Mouse (Mus musculus): Measurements from ENCODE around the gene Pde1a. TPM values are rescaled to one million over a fixed set of nuclear protein-coding genes. Genes with fewer than 3 reads are reported as not detected.

The Pde1a gene
- polyA plus RNA-seq, 1 experiment from 2014 or later, result 5.9 TPM

GRCm38 (mm10) chr2:79978992-79979391 lies 150.3 kb downstream of the Pde1a start:
- Histone ChIP-seq H3K27ac (no peak overlapping the region), H3K9ac (no peak overlapping the region), H3K4me3 (no peak overlapping the region), H3K4me1 (no peaks in the 10 kb centered on the region), H3K27me3 (no peaks in the 10 kb centered on the region), H3K36me3 (ENCODE audit: poor library complexity, severe bottlenecking) (no peaks in the 10 kb centered on the region), H3K9me3 (replicated peaks) (no peaks in the 10 kb centered on the region), H3K4me2 (no peak overlapping the region)
- WGBS, result 96% methylated on average over 1 of the region's 1 CpGs
- ATAC-seq, result no peak

- H3K9ac ChIP-seq, result no peak overlapping the region
- no peak overlapping the region for H3K27ac ChIP-seq
- no peak for ATAC-seq
- no peaks in the 10 kb centered on the region for H3K27me3 ChIP-seq
- no peaks in the 10 kb centered on the region for H3K4me1 ChIP-seq
- H3K36me3 ChIP-seq (ENCODE audit: poor library complexity, severe bottlenecking), result no peaks in the 10 kb centered on the region
- 75% methylated on average over 5 of the region's 5 CpGs for WGBS
- H3K9me3 ChIP-seq (replicated peaks), result no peaks in the 10 kb centered on the region
- H3K4me3 ChIP-seq, result no peak overlapping the region
- H3K4me2 ChIP-seq, result no peak overlapping the region
These were observed 152.0 kb downstream of the Pde1a start for GRCm38 (mm10) chr2:79977259-79977658.

GRCm38 (mm10) chr2:79975947-79976346 lies 153.3 kb downstream of the Pde1a start:
- no peak overlapping the region for H3K27ac ChIP-seq
- no peaks in the 10 kb centered on the region for H3K36me3 ChIP-seq (ENCODE audit: poor library complexity, severe bottlenecking)
- H3K9ac ChIP-seq, result no peak overlapping the region
- H3K4me1 ChIP-seq, result no peaks in the 10 kb centered on the region
- no peaks in the 10 kb centered on the region for H3K9me3 ChIP-seq (replicated peaks)
- H3K27me3 ChIP-seq, result no peaks in the 10 kb centered on the region
- H3K4me3 ChIP-seq, result no peak overlapping the region
- H3K4me2 ChIP-seq, result no peak overlapping the region
- ATAC-seq, result no peak

GRCm38 (mm10) chr2:79972271-79972670 lies 157.0 kb downstream of the Pde1a start:
- H3K4me3 ChIP-seq, result no peak overlapping the region
- no peaks in the 10 kb centered on the region for H3K36me3 ChIP-seq (ENCODE audit: poor library complexity, severe bottlenecking)
- no peak overlapping the region for H3K27ac ChIP-seq
- no peak for ATAC-seq
- H3K9ac ChIP-seq, result no peak overlapping the region
- H3K27me3 ChIP-seq, result no peaks in the 10 kb centered on the region
- H3K9me3 ChIP-seq (replicated peaks), result no peaks in the 10 kb centered on the region
- no peak overlapping the region for H3K4me2 ChIP-seq
- H3K4me1 ChIP-seq, result no peaks in the 10 kb centered on the region

GRCm38 (mm10) chr2:79969594-79969993 lies 159.7 kb downstream of the Pde1a start:
- Histone ChIP-seq H3K9ac (no peak overlapping the region), H3K4me2 (no peak overlapping the region), H3K4me3 (no peak overlapping the region), H3K27ac (no peak overlapping the region), H3K27me3 (no peaks in the 10 kb centered on the region), H3K9me3 (replicated peaks) (no peaks in the 10 kb centered on the region), H3K36me3 (ENCODE audit: poor library complexity, severe bottlenecking) (no peaks in the 10 kb centered on the region), H3K4me1 (no peaks in the 10 kb centered on the region)
- WGBS, result 74% methylated on average over 5 of the region's 5 CpGs
- ATAC-seq, result no peak

- H3K9me3 ChIP-seq (replicated peaks), result no peaks in the 10 kb centered on the region
- ATAC-seq, result no peak
- 81% methylated on average over 9 of the region's 9 CpGs for WGBS
- H3K4me2 ChIP-seq, result no peak overlapping the region
- H3K4me3 ChIP-seq, result no peak overlapping the region
- no peak overlapping the region for H3K27ac ChIP-seq
- no peaks in the 10 kb centered on the region for H3K36me3 ChIP-seq (ENCODE audit: poor library complexity, severe bottlenecking)
- no peaks in the 10 kb centered on the region for H3K4me1 ChIP-seq
- no peaks in the 10 kb centered on the region for H3K27me3 ChIP-seq
- H3K9ac ChIP-seq, result no peak overlapping the region
These were observed 162.4 kb downstream of the Pde1a start for GRCm38 (mm10) chr2:79966681-79967506.

GRCm38 (mm10) chr2:79966086-79966485 lies 163.2 kb downstream of the Pde1a start:
- Histone ChIP-seq H3K4me1 (no peaks in the 10 kb centered on the region), H3K36me3 (ENCODE audit: poor library complexity, severe bottlenecking) (no peaks in the 10 kb centered on the region), H3K9ac (no peak overlapping the region), H3K4me2 (no peak overlapping the region), H3K4me3 (no peak overlapping the region), H3K27me3 (no peaks in the 10 kb centered on the region), H3K27ac (no peak overlapping the region), H3K9me3 (replicated peaks) (no peaks in the 10 kb centered on the region)
- whole genome bisulfite sequencing, result 97% methylated on average over 1 of the region's 1 CpGs
- ATAC-seq, result no peak

GRCm38 (mm10) chr2:79964964-79965363 lies 164.3 kb downstream of the Pde1a start:
- 84% methylated on average over 4 of the region's 4 CpGs for WGBS
- Histone ChIP-seq H3K36me3 (ENCODE audit: poor library complexity, severe bottlenecking) (no peaks in the 10 kb centered on the region), H3K9ac (no peak overlapping the region), H3K27me3 (no peaks in the 10 kb centered on the region), H3K4me3 (no peak overlapping the region), H3K27ac (no peak overlapping the region), H3K9me3 (replicated peaks) (no peaks in the 10 kb centered on the region), H3K4me2 (no peak overlapping the region), H3K4me1 (no peaks in the 10 kb centered on the region)
- no peak for ATAC-seq

GRCm38 (mm10) chr2:79961421-79961820 lies 167.8 kb downstream of the Pde1a start:
- Histone ChIP-seq H3K4me1 (no peaks in the 10 kb centered on the region), H3K27me3 (no peaks in the 10 kb centered on the region), H3K36me3 (ENCODE audit: poor library complexity, severe bottlenecking) (no peaks in the 10 kb centered on the region), H3K4me2 (no peak overlapping the region), H3K4me3 (no peak overlapping the region), H3K9ac (no peak overlapping the region), H3K27ac (no peak overlapping the region), H3K9me3 (replicated peaks) (no peaks in the 10 kb centered on the region)
- ATAC-seq, result no peak
- WGBS, result 81% methylated on average over 4 of the region's 4 CpGs

- no peak overlapping the region for H3K4me2 ChIP-seq
- no peaks in the 10 kb centered on the region for H3K9me3 ChIP-seq (replicated peaks)
- no peaks in the 10 kb centered on the region for H3K27me3 ChIP-seq
- H3K27ac ChIP-seq, result no peak overlapping the region
- H3K9ac ChIP-seq, result no peak overlapping the region
- H3K4me3 ChIP-seq, result no peak overlapping the region
- H3K36me3 ChIP-seq (ENCODE audit: poor library complexity, severe bottlenecking), result no peaks in the 10 kb centered on the region
- ATAC-seq, result no peak
- 87% methylated on average over 6 of the region's 6 CpGs for WGBS
- no peaks in the 10 kb centered on the region for H3K4me1 ChIP-seq
These were observed 171.5 kb downstream of the Pde1a start for GRCm38 (mm10) chr2:79957659-79958340.

- Histone ChIP-seq H3K4me3 (no peak overlapping the region), H3K27me3 (no peaks in the 10 kb centered on the region), H3K9me3 (replicated peaks) (no peaks in the 10 kb centered on the region), H3K36me3 (ENCODE audit: poor library complexity, severe bottlenecking) (no peaks in the 10 kb centered on the region), H3K4me2 (no peak overlapping the region), H3K27ac (no peak overlapping the region), H3K9ac (no peak overlapping the region), H3K4me1 (no peaks in the 10 kb centered on the region)
- ATAC-seq, result no peak
- WGBS, result 76% methylated on average over 8 of the region's 8 CpGs
These were observed 183.2 kb downstream of the Pde1a start for GRCm38 (mm10) chr2:79945898-79946675.

- Histone ChIP-seq H3K27me3 (no peaks in the 10 kb centered on the region), H3K9me3 (replicated peaks) (no peaks in the 10 kb centered on the region), H3K4me2 (no peak overlapping the region), H3K27ac (no peak overlapping the region), H3K36me3 (ENCODE audit: poor library complexity, severe bottlenecking) (no peaks in the 10 kb centered on the region), H3K4me1 (no peaks in the 10 kb centered on the region), H3K9ac (no peak overlapping the region), H3K4me3 (no peak overlapping the region)
- WGBS, result 47% methylated on average over 5 of the region's 5 CpGs
- no peak for ATAC-seq
These were observed 194.6 kb downstream of the Pde1a start for GRCm38 (mm10) chr2:79934660-79935059.
